Mouse (Mus musculus) layer of hippocampus, adult 11-12 months (tissue): ENCODE measurements around the gene Krt2.

ENCODE experiments used
- DNase-seq: peaks from one replicate; pipeline ENCODE4 v3.0.0; 2022; ENCODE audit warnings: low spot score

The Krt2 gene

DNA sequence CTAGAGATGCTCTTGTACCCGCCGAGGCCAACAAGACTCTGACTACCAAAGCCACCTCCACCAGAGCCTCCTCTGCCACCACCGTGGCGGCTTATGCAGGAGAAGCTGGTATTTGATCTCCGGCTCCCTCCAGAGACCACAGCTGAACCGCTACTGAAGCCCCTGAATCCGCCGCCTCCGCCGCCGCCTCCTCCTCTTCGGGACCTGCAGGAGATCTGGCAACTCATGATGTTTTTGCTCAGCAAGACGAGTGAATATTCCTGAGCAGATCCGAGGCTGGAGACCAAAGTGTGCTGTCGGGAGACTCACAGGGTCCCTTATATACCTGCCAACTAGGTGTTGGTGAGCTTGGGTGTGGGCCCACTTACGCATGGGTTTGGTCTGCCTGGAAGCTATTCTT lies at the start of gene Krt2:
TSS of gene Krt2 (minus strand) at position 295 of the 400 bp plus-strand sequence.
- no peak for DNase-seq

DNA sequence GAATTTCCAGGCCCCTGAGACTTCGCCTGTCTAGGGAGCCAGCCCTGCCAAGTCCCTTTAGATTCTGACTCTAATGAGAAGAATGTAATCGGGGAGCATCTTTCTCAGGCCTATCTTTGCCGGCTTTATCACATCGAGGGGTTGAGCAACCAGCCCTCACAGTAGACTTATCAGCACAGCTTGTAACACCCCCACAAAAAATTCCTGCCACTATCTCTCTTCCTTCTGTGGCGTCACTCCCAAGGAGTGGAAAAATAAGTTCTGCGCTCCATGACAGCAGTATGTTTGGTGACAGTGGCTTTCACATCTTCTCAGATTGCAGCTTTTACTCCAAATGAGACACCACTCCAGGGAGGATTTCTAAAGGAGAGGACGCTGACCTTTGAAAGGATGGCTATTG lies 48.8 kb upstream of the Krt2 start:
- DNase-seq, result no peak

DNA sequence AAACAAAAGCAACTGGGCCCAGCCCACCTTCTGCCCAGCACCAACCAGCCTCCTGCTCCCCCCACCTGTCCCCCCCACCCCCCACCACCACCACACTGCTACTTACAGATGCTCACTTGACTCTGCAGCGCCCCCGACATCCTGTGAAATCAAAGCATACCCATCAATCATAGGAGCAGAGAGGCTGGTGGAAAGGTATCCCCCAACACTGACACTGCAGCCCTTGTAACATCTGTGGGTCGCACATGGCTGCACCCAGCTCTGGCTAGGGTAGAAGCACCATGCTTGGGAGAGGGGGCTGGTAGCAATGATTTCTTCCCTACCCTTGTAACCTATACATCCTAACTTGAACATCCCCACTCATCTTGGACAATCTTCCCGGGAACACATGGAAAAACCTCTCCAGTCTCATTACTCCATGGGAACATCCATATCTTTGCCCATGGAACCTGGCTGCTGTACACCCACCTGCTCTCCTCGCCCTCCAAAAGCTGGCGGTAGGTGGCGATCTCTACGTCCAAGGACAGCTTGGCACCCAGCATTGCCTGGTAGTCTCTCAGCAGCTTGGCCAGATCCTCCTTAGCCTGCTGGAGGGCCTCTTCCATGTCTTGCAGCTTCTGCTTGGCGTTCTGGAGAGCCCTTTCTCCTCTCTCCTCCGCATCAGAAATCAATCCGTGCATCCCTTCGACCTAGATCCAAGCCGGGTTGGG lies 42.6 kb upstream of the Krt2 start:
- no peak for DNase-seq

DNA sequence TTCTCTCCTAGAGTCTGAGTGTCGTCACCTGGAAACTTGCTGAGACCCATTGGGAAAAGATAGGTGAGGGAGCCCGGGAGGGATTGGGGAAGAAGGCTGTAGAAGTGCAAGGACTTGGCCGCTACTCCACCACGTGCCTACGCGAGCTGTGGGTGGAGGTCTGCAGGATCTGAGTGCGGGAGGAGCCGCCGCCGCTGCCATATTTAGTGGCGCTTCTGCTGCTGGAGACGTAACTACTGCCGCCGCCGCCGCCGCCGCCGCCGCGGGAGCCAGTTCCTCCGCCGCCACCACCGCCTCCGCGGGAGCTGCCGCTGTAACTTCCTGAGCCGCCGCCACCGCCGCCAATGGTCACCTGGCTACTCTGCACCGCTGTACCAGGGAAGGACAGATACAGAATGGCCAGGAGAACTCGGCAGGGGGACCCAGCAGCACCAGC lies 41.8 kb upstream of the Krt2 start:
- DNase-seq, result no peak

DNA sequence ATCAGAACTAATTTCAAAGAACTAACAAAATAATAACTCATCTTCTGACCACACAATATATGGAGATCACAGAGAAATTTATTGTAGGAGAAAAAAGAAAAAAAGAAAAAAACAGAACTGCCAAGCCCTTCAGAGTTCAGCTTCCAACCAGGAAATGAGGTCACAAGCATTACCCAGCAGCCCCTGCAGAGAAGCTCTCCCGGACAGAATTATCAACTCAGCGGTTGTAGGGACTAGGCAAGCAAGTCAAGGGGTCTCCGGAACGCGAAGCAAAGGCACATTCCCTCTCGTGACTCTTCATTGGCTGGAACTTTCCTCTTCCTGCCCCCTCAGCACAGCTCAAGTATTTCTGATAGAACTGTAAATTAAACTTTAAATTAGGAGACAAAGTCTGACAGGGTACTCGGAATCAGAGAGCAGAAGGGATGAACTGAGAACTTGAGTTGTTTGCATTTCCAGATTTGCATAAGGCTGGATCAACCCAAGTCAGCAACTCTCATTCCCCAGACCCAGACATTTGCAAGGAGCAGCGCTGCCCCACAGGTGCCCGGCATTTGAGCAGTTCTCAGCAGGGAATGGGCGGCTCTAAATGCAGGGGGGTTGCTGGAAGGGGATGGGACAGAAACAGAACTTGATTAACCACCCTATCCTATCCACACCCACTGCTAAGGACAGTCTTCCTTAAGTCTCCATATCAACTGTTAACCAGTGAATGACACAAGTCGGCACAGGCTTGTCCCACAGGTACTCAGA lies 40.9 kb upstream of the Krt2 start:
- no peak for DNase-seq

DNA sequence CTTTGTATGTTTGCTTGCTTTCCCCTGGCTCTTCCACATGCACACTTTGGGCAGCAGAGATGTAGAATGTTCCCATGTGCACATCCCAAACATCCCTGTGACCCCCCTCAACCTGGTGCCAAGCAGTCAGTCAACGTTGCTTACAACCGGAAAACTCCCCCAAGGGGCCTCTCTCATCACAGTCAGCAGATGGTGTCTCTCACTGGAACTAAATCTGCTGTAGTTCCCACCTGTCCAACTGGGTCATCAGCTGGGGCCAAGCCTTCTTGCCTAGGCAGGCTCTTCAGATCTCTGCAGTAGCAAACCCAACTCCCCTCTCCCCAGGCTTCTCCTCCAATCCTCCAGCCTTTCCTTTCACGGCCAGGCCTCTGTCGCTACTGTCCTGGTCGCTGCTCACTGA lies 38.7 kb upstream of the Krt2 start:
- DNase-seq, result no peak

DNA sequence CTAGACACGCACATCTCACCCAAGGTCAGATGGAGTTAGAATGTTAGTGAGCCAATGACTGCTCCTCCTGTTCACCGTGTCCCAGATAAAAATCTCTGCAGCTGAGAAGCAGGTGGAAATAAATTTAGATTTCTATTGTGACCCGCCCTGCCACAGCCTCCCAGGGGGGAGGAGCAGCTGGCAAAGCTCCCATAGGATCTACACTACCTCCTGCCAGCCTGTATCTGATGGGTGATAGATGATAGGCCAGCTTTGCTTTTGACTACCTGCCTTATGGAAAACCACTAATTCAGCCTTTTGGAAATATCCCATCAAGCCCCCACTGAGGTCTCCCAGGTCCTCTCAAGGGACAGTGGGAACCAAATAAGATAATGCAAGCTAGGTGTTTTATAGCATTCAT lies 37.8 kb upstream of the Krt2 start:
- no peak for DNase-seq

DNA sequence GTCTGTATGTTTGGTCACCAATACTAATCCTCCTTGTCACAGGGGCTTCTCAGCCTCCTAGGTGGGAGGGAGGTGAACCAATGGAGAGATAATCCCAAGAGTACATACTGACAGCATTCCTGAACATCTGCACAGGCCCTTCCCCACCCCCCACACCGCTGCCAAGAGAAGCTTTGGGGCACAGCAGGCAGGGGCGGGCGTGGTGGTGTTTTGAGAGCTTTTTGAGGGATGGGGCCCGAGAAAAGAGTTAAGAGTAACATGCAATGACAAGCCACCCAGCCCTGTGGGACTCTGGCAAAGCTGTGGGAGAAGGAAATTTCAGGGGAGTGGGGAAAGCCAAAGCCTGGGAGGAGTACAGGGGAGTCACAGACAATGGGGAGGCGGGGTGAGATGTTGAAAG lies 36.3 kb upstream of the Krt2 start:
- no peak for DNase-seq

DNA sequence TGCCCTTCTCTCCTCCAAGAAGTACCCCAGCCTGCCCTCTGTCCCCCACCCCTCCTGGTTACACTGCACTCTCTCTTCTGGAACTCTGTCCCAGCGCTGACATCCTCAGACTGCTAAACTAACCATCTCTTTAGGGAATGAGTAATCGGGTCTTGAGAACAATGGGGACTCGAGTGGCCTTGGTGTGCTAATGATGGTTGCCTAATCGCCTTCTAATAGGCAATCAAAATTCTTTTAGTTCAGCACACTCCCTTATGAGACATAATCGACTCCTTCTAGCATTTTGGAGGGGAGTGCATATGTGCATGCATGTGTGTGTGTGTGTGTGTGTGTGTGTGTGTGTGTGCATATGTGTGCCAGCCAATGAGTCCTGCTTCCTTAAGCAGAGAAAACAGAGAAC lies 34.6 kb upstream of the Krt2 start:
- no peak for DNase-seq

DNA sequence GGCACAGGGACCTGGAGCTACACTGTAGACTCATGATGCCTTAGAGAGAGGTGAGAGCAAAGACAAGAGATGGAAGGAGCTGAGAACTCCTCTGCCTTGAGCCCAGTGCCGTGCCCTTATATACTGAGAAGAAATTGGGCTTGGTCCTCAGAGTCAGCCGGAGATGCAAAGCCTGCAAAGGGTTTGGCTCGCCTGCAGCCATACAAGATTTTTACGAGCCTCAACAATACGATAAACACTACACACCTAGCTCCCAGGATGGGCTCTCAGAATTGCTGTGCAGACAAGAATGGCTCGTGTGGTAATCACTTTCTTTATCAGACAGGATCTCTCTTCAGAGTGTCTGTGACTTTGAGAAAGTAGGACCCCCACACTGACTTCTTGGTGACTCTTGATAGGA lies 32.7 kb upstream of the Krt2 start, which contains the start of gene Krt1:
TSS of gene Krt1 (minus strand) at position 101 of the 400 bp plus-strand sequence.
- DNase-seq, result no peak

DNA sequence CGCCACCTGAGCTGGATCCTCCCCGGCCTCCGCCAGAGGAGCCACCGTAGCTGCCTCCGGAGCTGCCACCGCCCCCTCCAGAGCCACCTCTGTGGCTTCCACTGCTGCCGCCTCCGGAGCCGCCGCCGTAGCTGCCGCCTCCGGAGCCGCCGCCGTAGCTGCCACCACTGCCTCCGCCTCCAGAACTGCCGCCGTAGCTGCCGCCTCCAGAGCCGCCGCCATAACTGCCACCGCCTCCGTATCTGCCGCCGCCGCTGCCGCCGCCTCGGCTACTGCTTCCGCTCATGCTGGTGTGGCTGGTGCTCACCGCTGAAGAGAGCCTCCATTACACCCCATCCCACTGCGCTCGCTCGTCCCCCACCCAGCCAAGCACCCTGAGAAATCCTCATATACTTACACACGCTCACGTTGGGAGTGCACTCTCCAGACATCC lies 28.0 kb upstream of the Krt2 start:
- peak; percentile 49 for DNase-seq

DNA sequence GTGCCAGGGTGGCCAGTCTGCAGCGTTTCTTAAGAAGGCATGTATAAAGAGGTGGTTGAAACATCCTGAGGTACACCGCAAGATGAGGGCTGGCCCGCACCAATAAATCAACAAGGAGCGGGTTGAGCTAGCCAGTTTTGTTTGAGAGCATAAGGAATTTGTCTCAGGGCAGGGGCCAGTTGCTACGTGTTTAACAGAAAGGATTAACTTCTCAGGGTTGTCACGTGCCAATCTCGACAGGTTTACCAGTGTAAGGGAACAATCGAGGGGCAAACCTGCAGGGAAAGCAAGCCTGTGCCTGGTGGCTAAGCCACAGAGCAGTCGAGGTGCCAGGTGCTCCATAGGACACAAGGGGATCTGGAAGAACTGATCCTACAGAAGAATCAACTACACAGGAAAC lies 25.2 kb upstream of the Krt2 start:
- no peak for DNase-seq

DNA sequence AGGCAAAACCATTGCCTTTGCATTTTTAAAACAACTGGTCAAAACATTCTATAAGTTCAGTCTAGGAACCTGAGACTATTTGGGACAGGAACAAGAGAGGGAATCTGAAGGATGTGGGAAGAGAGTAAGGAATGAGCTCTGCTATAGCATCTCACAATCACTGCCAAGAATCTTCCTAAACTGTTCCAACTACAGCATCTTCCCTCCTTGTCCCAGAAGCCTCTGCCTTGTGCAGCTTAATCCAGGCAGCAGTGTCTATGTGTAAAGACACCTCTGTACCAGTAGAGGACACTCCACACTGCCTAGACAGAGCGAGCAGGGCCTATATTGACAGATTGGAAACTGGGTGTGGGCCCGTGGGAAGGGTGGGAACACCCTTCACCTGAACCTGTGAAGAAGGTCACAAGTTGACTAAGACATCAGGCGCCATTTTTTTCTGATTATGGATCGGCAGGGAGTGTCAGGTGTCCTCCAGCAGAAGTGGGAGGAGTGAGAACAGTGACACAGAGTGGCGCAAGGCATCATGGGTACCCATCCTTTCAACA lies 16.9 kb upstream of the Krt2 start:
- no peak for DNase-seq

DNA sequence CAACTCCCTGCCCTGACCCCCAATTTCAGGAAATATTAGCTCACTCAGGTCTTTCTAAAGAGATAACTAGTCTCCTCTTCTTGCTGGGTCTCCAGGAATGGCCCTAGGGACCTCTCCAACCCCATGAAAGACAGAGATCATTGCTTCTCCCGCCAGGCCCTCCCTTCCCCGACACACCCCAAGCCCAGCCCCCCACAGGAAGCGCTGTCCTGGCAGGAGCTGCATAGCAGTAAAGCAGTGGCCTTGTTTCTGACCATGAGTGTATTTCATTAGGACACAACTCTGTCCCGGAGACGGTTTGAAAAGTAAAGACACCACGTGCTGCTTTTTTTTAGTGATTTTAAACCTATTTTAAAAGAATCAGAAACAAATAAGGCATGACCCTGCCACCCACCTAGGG lies 15.2 kb upstream of the Krt2 start:
- DNase-seq, result no peak

DNA sequence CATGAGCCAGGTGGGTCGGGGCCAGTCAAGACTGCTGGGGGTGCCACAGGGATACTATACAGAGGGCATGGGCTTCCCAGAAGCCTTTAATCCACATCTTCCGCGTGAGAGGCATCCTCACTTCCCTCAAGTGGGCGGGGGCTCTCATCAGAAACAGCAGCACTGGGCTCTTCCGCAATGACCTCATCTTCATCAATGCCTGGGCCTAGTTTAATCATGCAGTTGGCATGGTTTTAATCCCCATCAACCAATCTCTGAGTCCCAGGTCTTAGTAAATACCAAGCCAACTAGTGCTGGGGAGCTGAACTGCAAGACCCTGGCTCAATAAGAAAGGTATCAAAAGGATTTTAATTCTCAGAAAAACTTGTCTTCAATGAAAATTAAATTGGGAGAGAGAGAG lies 11.5 kb upstream of the Krt2 start:
- DNase-seq, result no peak

DNA sequence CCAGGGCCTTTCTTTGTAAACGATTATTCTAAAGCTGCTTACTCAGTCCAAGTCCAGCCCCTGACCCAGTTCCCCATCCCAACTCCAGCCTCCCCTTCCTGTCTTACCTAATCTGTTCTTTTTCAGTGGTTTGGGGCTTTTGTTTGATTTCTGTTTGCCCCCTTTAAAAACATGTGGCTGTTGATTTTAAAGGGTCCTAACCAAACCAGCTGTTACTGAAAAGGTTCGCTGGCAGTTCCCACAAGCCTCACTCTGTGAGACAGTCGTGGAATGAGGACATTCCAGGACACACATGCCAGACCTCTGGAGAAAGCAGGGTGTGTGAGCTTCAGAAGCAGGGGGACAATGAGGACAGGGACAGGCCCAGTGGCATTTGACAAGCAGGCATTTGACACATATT lies 3.8 kb upstream of the Krt2 start:
- DNase-seq, result no peak

DNA sequence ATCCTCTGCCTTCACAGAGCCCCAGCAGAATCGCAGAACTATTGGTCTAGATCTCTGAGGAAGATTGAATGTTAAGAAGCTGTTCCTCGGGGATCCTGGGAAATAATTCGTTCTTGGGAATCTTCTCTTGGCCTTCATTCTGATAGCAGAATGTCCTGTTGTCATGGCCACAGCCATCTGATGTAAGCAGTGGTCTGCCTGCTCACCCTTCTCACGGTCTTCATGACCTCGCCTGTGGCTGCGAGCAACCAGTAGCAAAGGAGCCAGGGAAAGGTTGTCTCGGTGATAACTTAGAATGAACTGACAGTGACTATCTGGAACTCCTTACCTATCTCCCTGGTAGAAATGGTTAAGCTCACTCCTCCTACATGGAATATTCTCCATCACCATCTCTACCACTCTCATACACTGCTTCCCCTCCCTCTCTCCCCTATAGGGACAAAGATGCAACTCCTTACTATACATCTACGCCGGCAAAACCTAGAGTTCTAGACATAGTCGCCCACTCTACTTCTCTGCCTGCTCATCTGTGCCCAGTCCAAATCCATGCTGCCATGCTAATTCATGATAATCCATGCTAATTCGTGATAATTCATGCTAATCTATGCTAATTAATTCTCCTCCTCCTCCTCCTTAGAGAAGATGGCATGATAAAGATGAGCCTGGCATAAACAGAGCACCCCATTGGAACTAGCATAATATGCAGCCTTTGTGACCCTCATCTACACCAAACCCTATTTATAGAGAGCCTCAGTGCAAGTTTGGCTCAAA lies 14.7 kb downstream of the Krt2 start:
- DNase-seq, result peak; percentile 20

DNA sequence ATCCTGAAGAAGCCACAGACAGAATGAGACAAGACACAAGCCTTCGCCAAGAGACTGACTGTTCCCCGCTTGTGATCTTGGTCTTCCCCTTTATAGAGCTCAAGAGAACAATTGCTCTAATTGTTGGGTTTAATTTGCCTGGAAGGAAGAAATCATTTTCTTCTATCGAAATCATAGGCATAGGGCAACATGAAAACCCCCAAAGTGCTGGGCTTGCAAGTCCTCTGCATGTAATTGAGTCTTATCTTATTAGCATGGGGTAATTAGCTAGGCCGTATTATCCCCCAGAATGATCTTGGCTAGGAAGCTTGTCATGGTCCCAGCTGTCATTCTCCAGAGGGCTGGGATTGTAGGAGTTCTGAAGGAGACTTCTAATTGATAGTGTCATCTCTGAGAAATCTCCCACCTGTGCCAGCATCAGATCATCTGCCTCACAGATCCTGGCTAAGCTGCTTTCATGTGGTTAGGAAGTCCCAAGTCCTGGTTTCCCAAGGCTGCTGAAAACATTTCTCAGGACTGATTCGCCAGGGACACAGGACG lies 15.6 kb downstream of the Krt2 start, which contains the start of gene Krt73:
TSS of gene Krt73 (minus strand) at position 51 of the 540 bp plus-strand sequence.
- DNase-seq, result no peak

DNA sequence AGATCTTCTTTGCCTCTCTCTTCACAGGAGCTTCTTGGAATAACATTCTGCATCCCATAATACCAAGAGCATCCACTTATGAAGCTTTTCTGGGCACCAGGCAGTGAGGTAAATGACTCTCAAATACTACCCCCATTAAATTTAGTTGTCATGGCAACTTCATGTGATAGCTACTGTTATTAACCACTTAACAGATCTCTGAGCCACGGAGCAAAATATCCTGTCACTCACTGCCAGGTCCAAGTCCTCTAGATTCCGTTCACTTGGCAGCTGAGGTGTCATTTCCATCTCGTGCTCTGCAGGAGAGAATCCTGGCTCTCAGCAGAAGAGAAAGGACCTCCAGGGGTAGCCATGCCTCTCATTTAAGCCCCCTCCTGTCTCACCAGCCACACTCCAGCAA lies 27.1 kb downstream of the Krt2 start:
- no peak for DNase-seq

DNA sequence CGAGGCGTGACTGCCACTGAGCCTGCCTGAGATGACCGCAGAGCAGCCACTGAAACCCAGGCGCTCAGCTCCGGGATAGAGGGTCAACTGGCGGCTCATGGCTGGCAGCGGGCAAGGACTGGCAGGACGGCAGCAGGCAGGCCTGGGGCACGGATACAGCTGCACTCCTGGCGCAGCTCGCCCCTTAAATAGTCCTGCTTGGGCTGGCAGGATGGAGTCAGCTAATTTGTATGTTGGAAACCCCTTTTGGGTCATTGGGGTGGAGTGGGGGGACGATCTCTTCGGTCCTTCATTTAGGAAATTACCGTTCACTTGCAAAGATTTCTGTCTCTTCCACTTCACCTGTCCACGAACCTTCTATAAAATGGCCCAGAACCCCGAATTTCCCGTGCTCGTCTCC lies 31.6 kb downstream of the Krt2 start, which contains the start of gene Krt72:
TSS of gene Krt72 (minus strand) at position 101 of the 400 bp plus-strand sequence.
- DNase-seq, result no peak

DNA sequence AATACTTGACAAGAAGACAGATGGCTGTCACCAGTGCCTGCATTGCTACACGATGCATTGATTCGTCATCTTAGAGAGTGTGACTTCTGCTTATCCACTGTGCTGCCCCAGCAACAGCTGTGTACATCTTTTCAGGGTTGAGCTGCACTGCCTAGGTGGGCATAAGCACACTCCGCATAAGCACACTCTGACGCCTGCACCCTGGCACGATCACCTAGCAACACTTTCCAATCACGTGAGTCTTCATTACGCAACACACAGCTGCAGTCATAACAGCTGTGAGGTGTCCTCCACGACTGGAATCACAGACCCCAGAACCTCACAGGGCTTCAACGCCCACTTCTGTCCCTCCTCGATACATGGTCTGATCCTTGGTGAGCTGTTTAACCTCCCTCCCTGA lies 44.5 kb downstream of the Krt2 start:
- peak; percentile 13 for DNase-seq

DNA sequence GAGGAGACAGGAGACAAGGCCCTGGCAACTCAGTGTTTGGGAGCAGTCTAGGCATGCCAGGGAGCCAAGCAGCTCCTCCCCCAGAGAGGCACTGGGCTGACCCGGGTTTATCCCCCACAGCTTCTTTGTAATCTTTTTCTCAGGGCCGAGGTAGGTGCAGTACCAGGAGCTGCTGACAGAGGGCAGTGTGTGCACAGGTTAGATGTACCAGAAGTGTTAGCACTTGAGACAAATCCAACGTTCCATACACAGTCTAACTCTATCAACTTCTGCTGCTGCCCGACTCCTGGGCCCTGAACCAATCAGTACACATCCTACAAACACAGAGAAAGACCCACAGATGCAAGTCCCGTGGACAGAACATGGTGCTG lies 45.3 kb downstream of the Krt2 start:
- DNase-seq, result peak; percentile 94
